Mouse (Mus musculus): Measurements from ENCODE around the gene Cdcp1.

- TF ChIP-seq CTCF (IDR thresholded peaks at IDR 0.05; ENCODE audit: low read depth, low read length) (no peak), GATA1 (IDR thresholded peaks at IDR 0.05; ENCODE audit: borderline replicate concordance, low read length) (no peak), POLR2AphosphoS5 (IDR thresholded peaks at IDR 0.05; ENCODE audit: insufficient replicate concordance, low read depth, low read length) (no peak), GATA2 (IDR thresholded peaks at IDR 0.05; ENCODE audit: borderline replicate concordance, low read depth, low read length) (no peak)
Measured at GRCm38 (mm10) chr9:123174356-123174755, 41.5 kb downstream of the Cdcp1 start.

Measured in G1E (cell line).